Mouse (Mus musculus): ENCODE results near the gene Fam227b. TPM values are rescaled to one million over a fixed set of nuclear protein-coding genes. Genes with fewer than 3 reads are reported as not detected.

Gene Fam227b
- polyA plus RNA-seq, 1 experiment, result not detected

DNA sequence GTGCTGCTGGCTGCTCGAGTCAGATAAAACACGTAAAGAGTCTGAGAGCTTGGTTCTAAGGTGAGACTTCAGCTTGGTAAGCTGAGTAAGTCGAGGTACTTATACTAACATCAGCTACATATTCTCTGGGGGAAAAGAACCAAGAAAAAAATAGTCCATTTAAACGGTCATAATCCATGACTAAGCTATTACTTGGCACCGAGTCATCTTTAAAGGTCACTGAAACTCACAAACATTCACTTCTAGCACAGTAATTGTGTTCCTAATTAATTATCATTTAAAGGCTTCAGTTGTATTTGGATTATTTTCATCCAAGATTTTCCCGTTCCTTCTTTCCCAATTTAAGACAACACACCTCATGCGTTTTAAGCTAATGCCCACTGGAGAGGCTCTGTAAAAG lies 88.9 kb downstream of the Fam227b start:
- no peak for DNase-seq
- no peak for TF ChIP-seq CTCF (conservative IDR thresholded peaks at IDR 0.05; ENCODE audit: insufficient read depth, insufficient read length, low read depth, low read length)
- TF ChIP-seq POLR2A (IDR thresholded peaks at IDR 0.05; ENCODE audit: low read depth, low read length), result no peak
- 58% methylated on average over 7 of the region's 7 CpGs for WGBS
- H3K4me3 ChIP-seq (ENCODE audit: insufficient read depth, low read depth, low read length), result no peak overlapping the region
- no peaks in the 10 kb centered on the region for H3K4me1 ChIP-seq (ENCODE audit: control insufficient read depth, insufficient read depth, low read length)
- no peaks in the 10 kb centered on the region for H3K36me3 ChIP-seq (ENCODE audit: control insufficient read depth, insufficient read depth, low read length)
- H3K27me3 ChIP-seq (replicated peaks; ENCODE audit: control insufficient read depth, insufficient read depth, low read length), result no peaks in the 10 kb centered on the region
- no peak overlapping the region for H3K27ac ChIP-seq (ENCODE audit: insufficient read depth, low read depth, low read length)

DNA sequence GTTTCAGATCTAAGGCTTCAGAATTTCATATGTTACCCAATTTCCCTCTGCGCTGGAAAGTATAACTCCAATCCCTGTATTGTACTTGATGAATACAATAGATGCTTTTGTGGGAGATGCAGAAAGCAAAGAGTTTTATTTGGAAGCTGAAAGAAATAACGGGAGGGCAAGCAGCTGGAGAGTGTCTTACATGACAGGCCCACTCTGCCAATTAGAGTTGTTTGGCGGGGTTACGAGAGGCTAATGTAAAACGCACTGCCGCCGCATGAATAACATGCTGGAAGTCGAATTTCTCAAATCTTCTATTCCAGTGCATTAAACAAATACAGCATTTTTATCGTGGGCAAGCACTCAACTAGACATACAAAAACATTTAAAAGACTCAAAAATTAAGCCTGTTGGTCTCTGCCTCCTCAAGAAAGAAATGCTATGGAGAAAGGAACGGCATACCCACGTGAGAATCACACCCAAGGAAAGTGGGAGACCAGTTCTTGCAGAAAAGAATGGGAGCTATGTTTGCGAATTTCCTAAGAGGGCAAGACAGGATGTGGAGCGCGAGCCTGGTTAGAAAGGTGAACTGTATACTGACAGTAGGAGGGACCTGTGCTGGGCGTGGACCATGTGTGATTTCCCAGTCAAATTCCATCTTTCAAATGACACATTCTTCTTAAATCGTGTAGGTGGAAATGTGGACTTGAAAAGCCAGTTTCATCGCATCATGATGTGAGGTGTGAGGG lies 90.6 kb downstream of the Fam227b start:
- no peak overlapping the region for H3K27ac ChIP-seq (ENCODE audit: insufficient read depth, low read depth, low read length)
- no peak for TF ChIP-seq POLR2A (IDR thresholded peaks at IDR 0.05; ENCODE audit: low read depth, low read length)
- no peak for TF ChIP-seq CTCF (conservative IDR thresholded peaks at IDR 0.05; ENCODE audit: insufficient read depth, insufficient read length, low read depth, low read length)
- peak; percentile 3 for DNase-seq
- H3K27me3 ChIP-seq (replicated peaks; ENCODE audit: control insufficient read depth, insufficient read depth, low read length), result no peaks in the 10 kb centered on the region
- H3K4me1 ChIP-seq (ENCODE audit: control insufficient read depth, insufficient read depth, low read length), result no peaks in the 10 kb centered on the region
- 56% methylated on average over 17 of the region's 17 CpGs for WGBS
- H3K36me3 ChIP-seq (ENCODE audit: control insufficient read depth, insufficient read depth, low read length), result no peaks in the 10 kb centered on the region
- H3K4me3 ChIP-seq (ENCODE audit: insufficient read depth, low read depth, low read length), result no peak overlapping the region

DNA sequence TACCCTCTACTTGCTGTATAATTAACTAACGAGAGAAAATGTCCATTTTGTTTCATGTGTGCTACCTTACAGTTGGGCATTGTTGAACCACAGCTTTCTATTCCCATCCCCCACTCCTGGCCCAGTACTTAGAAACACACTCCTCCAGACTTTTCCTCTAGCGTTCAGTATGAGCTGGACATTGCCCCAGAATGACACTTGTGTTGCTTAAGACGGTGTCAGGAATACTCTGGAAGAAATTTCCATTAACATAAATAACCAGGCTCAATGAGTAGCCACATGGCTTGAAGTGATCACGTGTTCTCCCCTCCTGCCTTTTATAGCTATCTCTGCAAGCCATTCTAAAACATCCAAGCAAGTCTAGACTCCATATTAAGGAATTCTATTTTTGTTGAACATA lies 91.2 kb downstream of the Fam227b start:
- H3K36me3 ChIP-seq (ENCODE audit: control insufficient read depth, insufficient read depth, low read length), result no peaks in the 10 kb centered on the region
- 36% methylated on average over 4 of the region's 4 CpGs for WGBS
- no peaks in the 10 kb centered on the region for H3K4me1 ChIP-seq (ENCODE audit: control insufficient read depth, insufficient read depth, low read length)
- H3K4me3 ChIP-seq (ENCODE audit: insufficient read depth, low read depth, low read length), result no peak overlapping the region
- TF ChIP-seq POLR2A (IDR thresholded peaks at IDR 0.05; ENCODE audit: low read depth, low read length) (no peak), CTCF (conservative IDR thresholded peaks at IDR 0.05; ENCODE audit: insufficient read depth, insufficient read length, low read depth, low read length) (no peak)
- H3K27me3 ChIP-seq (replicated peaks; ENCODE audit: control insufficient read depth, insufficient read depth, low read length), result no peaks in the 10 kb centered on the region
- peak; percentile 12 for DNase-seq
- H3K27ac ChIP-seq (ENCODE audit: insufficient read depth, low read depth, low read length), result no peak overlapping the region

DNA sequence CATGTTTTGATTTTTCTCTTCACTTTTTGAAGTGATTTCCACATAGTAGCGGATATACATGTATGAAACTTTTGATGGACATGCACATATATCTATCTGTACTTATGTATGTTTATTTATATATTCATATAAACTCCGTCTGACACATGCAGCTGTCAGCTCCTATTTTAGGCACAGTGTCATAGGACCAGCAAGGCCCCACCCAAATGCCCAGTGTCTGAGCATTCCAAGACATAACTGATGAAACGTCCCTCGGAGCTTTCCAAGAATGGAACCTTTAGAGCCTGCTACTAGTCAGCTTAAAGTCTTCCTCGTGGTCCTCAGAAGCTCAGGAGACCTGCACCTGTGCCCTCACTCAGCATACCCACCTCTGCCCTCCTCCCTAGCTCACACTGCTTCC lies 98.1 kb downstream of the Fam227b start:
- no peak for TF ChIP-seq POLR2A (IDR thresholded peaks at IDR 0.05; ENCODE audit: low read depth, low read length)
- TF ChIP-seq CTCF (conservative IDR thresholded peaks at IDR 0.05; ENCODE audit: insufficient read depth, insufficient read length, low read depth, low read length), result no peak
- 60% methylated on average over 5 of the region's 5 CpGs for WGBS
- Histone ChIP-seq H3K4me1 (ENCODE audit: control insufficient read depth, insufficient read depth, low read length) (no peaks in the 10 kb centered on the region), H3K27me3 (replicated peaks; ENCODE audit: control insufficient read depth, insufficient read depth, low read length) (no peaks in the 10 kb centered on the region), H3K4me3 (ENCODE audit: insufficient read depth, low read depth, low read length) (no peak overlapping the region), H3K27ac (ENCODE audit: insufficient read depth, low read depth, low read length) (no peak overlapping the region), H3K36me3 (ENCODE audit: control insufficient read depth, insufficient read depth, low read length) (no peaks in the 10 kb centered on the region)
- no peak for DNase-seq

DNA sequence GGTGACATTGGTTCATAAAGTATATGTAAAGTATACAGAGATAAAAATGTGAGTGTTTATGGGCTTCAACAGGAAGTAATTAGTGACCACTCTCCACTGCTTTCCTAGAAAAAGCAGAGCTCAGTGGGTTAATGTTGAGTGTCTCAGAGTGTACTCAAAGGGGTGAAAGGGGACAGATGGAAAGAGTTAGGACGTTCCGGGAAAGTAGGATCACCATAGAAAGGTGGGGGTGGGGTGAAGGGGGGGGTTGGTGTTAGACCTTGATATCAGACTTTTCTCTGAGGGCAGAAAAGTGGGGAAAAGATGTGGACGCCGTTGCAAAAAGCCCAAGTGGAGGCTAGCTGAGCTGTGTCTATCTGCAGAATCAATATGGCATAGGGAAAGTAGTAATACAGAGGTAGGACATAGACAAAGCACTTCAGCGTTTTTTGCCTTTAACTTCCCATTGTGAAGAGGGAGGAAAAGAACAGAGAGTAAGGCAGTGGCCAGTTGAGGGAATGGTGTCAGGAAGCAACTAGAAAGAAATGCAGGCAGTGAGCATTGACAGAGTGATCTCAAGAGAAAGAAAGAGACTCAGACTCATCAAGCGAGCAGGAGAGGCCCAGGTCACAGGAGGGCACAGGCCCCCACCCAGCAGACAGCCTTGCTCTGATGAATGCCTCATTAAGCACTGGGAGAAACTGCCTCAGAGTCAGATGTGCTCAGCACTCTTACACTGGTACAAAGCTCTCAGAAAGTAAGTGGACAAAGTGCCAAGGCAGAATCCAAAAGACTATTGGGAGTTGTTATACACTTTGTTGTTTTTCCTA lies 98.9 kb downstream of the Fam227b start:
- H3K4me3 ChIP-seq (ENCODE audit: insufficient read depth, low read depth, low read length), result no peak overlapping the region
- no peaks in the 10 kb centered on the region for H3K36me3 ChIP-seq (ENCODE audit: control insufficient read depth, insufficient read depth, low read length)
- WGBS, result 34% methylated on average over 6 of the region's 6 CpGs
- no peak for TF ChIP-seq CTCF (conservative IDR thresholded peaks at IDR 0.05; ENCODE audit: insufficient read depth, insufficient read length, low read depth, low read length)
- no peak for TF ChIP-seq POLR2A (IDR thresholded peaks at IDR 0.05; ENCODE audit: low read depth, low read length)
- H3K27ac ChIP-seq (ENCODE audit: insufficient read depth, low read depth, low read length), result no peak overlapping the region
- no peaks in the 10 kb centered on the region for H3K4me1 ChIP-seq (ENCODE audit: control insufficient read depth, insufficient read depth, low read length)
- no peak for DNase-seq
- no peaks in the 10 kb centered on the region for H3K27me3 ChIP-seq (replicated peaks; ENCODE audit: control insufficient read depth, insufficient read depth, low read length)

DNA sequence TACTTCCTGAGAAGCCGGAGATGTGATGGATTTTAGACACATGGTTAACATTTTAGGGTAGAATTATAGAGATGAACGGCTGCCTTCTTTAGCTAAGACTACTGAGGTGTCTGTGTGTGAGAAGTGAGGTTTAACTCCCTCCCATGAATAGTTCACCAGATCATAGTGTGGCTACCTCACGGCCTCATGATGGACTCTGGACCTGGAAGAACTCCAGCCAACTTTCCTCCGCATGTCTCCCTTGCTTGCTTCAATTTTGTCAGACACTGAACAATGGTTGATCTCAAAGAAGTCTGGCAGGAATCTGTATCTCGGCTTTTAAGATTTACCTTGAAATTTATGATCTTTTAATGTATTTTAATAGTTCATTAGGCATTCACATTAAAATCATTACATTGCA lies 106.2 kb downstream of the Fam227b start:
- H3K4me1 ChIP-seq (ENCODE audit: control insufficient read depth, insufficient read depth, low read length), result no peaks in the 10 kb centered on the region
- H3K27me3 ChIP-seq (replicated peaks; ENCODE audit: control insufficient read depth, insufficient read depth, low read length), result no peaks in the 10 kb centered on the region
- no peaks in the 10 kb centered on the region for H3K36me3 ChIP-seq (ENCODE audit: control insufficient read depth, insufficient read depth, low read length)
- no peak overlapping the region for H3K27ac ChIP-seq (ENCODE audit: insufficient read depth, low read depth, low read length)
- 66% methylated on average over 5 of the region's 5 CpGs for WGBS
- H3K4me3 ChIP-seq (ENCODE audit: insufficient read depth, low read depth, low read length), result no peak overlapping the region
- no peak for TF ChIP-seq CTCF (conservative IDR thresholded peaks at IDR 0.05; ENCODE audit: insufficient read depth, insufficient read length, low read depth, low read length)
- TF ChIP-seq POLR2A (IDR thresholded peaks at IDR 0.05; ENCODE audit: low read depth, low read length), result no peak
- peak; percentile 71 for DNase-seq

DNA sequence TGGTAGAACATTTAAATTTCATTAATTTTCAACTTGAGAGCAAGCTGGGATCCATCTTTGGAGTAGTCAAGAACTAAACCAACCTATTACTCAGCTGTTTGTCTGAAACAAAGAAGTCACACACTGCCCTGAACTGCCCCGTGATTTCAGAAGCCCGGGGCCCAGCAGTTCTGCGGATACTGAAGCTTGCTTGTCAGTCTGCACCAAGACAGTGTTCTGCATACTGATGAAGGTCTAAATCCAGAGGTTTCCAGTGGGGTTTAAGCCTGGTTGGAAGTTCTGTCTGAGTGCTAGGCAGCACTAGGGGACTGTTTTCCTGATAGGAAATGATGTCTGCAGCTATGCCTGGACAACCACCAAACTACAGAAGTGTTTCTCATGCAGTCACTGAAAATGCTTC lies 109.1 kb downstream of the Fam227b start:
- H3K27ac ChIP-seq (ENCODE audit: insufficient read depth, low read depth, low read length), result no peak overlapping the region
- H3K4me1 ChIP-seq (ENCODE audit: control insufficient read depth, insufficient read depth, low read length), result no peaks in the 10 kb centered on the region
- TF ChIP-seq POLR2A (IDR thresholded peaks at IDR 0.05; ENCODE audit: low read depth, low read length) (no peak), CTCF (conservative IDR thresholded peaks at IDR 0.05; ENCODE audit: insufficient read depth, insufficient read length, low read depth, low read length) (no peak)
- no peak overlapping the region for H3K4me3 ChIP-seq (ENCODE audit: insufficient read depth, low read depth, low read length)
- 57% methylated on average over 3 of the region's 3 CpGs for WGBS
- DNase-seq, result no peak
- H3K27me3 ChIP-seq (replicated peaks; ENCODE audit: control insufficient read depth, insufficient read depth, low read length), result no peaks in the 10 kb centered on the region
- H3K36me3 ChIP-seq (ENCODE audit: control insufficient read depth, insufficient read depth, low read length), result no peaks in the 10 kb centered on the region

Data from kidney, adult 2 months (tissue).